Comparison of ENCODE assay signal across 8 mouse cellular contexts in the genomic region with DNA sequence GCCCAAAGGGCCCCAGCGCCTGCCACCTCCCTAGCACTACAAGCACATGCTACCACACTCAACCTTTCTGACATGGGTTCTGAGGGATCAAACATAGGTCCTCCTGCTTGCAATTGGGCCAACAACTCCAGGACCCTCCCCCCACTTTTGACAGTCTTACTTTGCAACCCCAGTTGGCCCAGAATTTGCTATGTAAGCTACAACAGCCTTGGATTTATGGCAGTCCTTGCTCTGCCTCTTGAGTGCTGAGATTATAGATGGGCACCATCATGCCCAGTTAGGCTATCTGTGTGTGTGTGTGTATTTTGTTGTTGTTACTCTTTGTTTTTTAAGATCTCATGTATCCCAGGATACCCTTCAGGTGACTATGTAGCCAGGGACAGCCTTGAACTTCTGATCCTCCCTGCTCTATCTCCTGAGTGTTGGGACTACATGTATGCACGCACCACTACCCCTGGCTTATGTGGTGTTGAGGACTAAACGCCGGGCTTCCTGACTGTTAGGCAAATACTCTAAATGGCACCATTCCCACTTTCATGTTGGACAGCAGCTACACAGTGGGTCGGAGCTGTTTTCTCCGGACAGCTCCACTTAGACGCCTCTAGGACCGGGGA. TPM values are rescaled to one million over a fixed set of nuclear protein-coding genes. Genes with fewer than 3 reads are reported as not detected.
DNase-seq lines count a peak whose midpoint lies in the region; ATAC-seq lines count a peak whose summit lies in the region.

No protein-coding gene starts in this region.

- H3K4me3 ChIP-seq in kidney, embryonic 14.5 days (ENCODE audit: low read length) = peak overlapping the region; percentile 54
- H3K4me3 ChIP-seq in hindbrain, embryonic 15.5 days = peak overlapping the region; percentile 50
- peak overlapping the region; percentile 59 for H3K4me3 ChIP-seq in midbrain, embryonic 13.5 days (replicated peaks)

- 19% methylated on average over 8 of the region's 8 CpGs for WGBS in kidney, embryonic 14.5 days
- WGBS in hindbrain, embryonic 15.5 days = 20% methylated on average over 8 of the region's 8 CpGs
- WGBS in midbrain, embryonic 13.5 days = 21% methylated on average over 8 of the region's 8 CpGs

- peak overlapping the region; percentile 86 for H3K27ac ChIP-seq in kidney, embryonic 14.5 days (ENCODE audit: low read depth, low read length)
- peak overlapping the region; percentile 69 for H3K27ac ChIP-seq in hindbrain, embryonic 15.5 days (replicated peaks)
- peak overlapping the region; percentile 27; the same call in 1 of the 2 replicates for H3K27ac ChIP-seq in midbrain, embryonic 13.5 days

- peaks cover 67% of the 10 kb centered on the region for H3K4me1 ChIP-seq in kidney, embryonic 14.5 days (ENCODE audit: control insufficient read depth, insufficient read depth, low read length)
- peaks cover 49% of the 10 kb centered on the region for H3K4me1 ChIP-seq in hindbrain, embryonic 15.5 days (replicated peaks)
- peaks cover 40% of the 10 kb centered on the region for H3K4me1 ChIP-seq in midbrain, embryonic 13.5 days (replicated peaks)

- DNase-seq in kidney, postnatal 14 days = no peak
- DNase-seq in right cerebral cortex, adult 2 months (ENCODE audit: low spot score in 2 of 2) = no peak
- no peak for DNase-seq in thymus, postnatal 10 days (ENCODE audit: low spot score in 2 of 2)
- no peak for DNase-seq in urinary bladder, postnatal 36 days (ENCODE audit: low spot score in 2 of 2)

- peak overlapping the region; percentile 34; the same call in 1 of the 2 replicates for H3K9ac ChIP-seq in kidney, embryonic 14.5 days (ENCODE audit: low read depth, low read length)
- H3K9ac ChIP-seq in hindbrain, embryonic 15.5 days = peak overlapping the region; percentile 51
- H3K9ac ChIP-seq in midbrain, embryonic 13.5 days (replicated peaks) = peak overlapping the region; percentile 73

- H3K9me3 ChIP-seq in kidney, embryonic 14.5 days (ENCODE audit: control insufficient read depth, low read length) = no peaks in the 10 kb centered on the region
- no peaks in the 10 kb centered on the region for H3K9me3 ChIP-seq in hindbrain, embryonic 15.5 days
- H3K9me3 ChIP-seq in midbrain, embryonic 13.5 days = no peaks in the 10 kb centered on the region

- no peak for ATAC-seq in kidney, embryonic 14.5 days (ENCODE audit: low FRiP score, low TSS enrichment)
- ATAC-seq in common myeloid progenitor, adult 5-6 weeks (replicated peaks; ENCODE audit: low read depth, poor library complexity, severe bottlenecking) = peak; percentile 4; the same call in 1 of the 2 replicates
- ATAC-seq in hindbrain, embryonic 15.5 days (ENCODE audit: low FRiP score, low read depth) = no peak; the same call in 1 of the 2 replicates
- ATAC-seq in midbrain, embryonic 13.5 days = peak; percentile 46; the same call in 1 of the 2 replicates

- H3K4me2 ChIP-seq in kidney, embryonic 14.5 days (replicated peaks; ENCODE audit: low read depth, low read length) = peak overlapping the region; percentile 76
- peak overlapping the region; percentile 66 for H3K4me2 ChIP-seq in hindbrain, embryonic 15.5 days
- H3K4me2 ChIP-seq in midbrain, embryonic 13.5 days (replicated peaks) = peak overlapping the region; percentile 88

- no peaks in the 10 kb centered on the region for H3K27me3 ChIP-seq in kidney, embryonic 14.5 days (ENCODE audit: control insufficient read depth, insufficient read depth, low read length)
- H3K27me3 ChIP-seq in hindbrain, embryonic 15.5 days = no peaks in the 10 kb centered on the region
- no peaks in the 10 kb centered on the region for H3K27me3 ChIP-seq in midbrain, embryonic 13.5 days

- no peaks in the 10 kb centered on the region for H3K36me3 ChIP-seq in kidney, embryonic 14.5 days (ENCODE audit: control insufficient read depth, insufficient read depth, low read length)
- no peaks in the 10 kb centered on the region for H3K36me3 ChIP-seq in hindbrain, embryonic 15.5 days
- H3K36me3 ChIP-seq in midbrain, embryonic 13.5 days = no peaks in the 10 kb centered on the region

RNA-seq across cellular contexts. Expression of a gene that starts 2.4 kb away (rescaled TPM):
- 2.7 and 3.1 TPM in 2 replicates for polyA plus RNA-seq in kidney, embryonic 14.5 days (2014; fragmentation: Nextera tagmentation; extraction: Ambion mirVana)
- total RNA-seq in common myeloid progenitor, adult 5-6 weeks (2017) = 4.9 and 5.4 TPM in 2 replicates
- 2.6 and 2.9 TPM in 2 replicates for polyA plus RNA-seq in hindbrain, embryonic 15.5 days (2015; fragmentation: Nextera tagmentation; extraction: Ambion mirVana)
- 1.7 TPM in 2 replicates for polyA plus RNA-seq in midbrain, embryonic 13.5 days (2015; fragmentation: Nextera tagmentation; extraction: Ambion mirVana)

RNA-seq across cellular contexts. Expression of a gene that starts 25.2 kb away (rescaled TPM):
- 0.47 and 0.77 TPM in 2 replicates for polyA plus RNA-seq in kidney, embryonic 14.5 days (2014; fragmentation: Nextera tagmentation; extraction: Ambion mirVana)
- total RNA-seq in common myeloid progenitor, adult 5-6 weeks (2017) = 0.53 and 1.6 TPM in 2 replicates
- 0.22 and 0.43 TPM in 2 replicates for polyA plus RNA-seq in hindbrain, embryonic 15.5 days (2015; fragmentation: Nextera tagmentation; extraction: Ambion mirVana)
- polyA plus RNA-seq in midbrain, embryonic 13.5 days (2015; fragmentation: Nextera tagmentation; extraction: Ambion mirVana) = 0.13 TPM in 1 of 2 replicates, not detected in the other

RNA-seq across cellular contexts. Expression of a gene that starts 27.5 kb away (rescaled TPM):
- not detected in 2 replicates for polyA plus RNA-seq in kidney, embryonic 14.5 days (2014; fragmentation: Nextera tagmentation; extraction: Ambion mirVana)
- total RNA-seq in common myeloid progenitor, adult 5-6 weeks (2017) = not detected in 2 replicates
- not detected in 2 replicates for polyA plus RNA-seq in hindbrain, embryonic 15.5 days (2015; fragmentation: Nextera tagmentation; extraction: Ambion mirVana)
- not detected in 2 replicates for polyA plus RNA-seq in midbrain, embryonic 13.5 days (2015; fragmentation: Nextera tagmentation; extraction: Ambion mirVana)

RNA-seq across cellular contexts. Expression of a gene that starts 28.7 kb away (rescaled TPM):
- 105 and 119 TPM in 2 replicates for polyA plus RNA-seq in kidney, embryonic 14.5 days (2014; fragmentation: Nextera tagmentation; extraction: Ambion mirVana)
- 10.9 and 17.8 TPM in 2 replicates for total RNA-seq in common myeloid progenitor, adult 5-6 weeks (2017)
- polyA plus RNA-seq in hindbrain, embryonic 15.5 days (2015; fragmentation: Nextera tagmentation; extraction: Ambion mirVana) = 91.9 and 98.8 TPM in 2 replicates
- 120 and 131 TPM in 2 replicates for polyA plus RNA-seq in midbrain, embryonic 13.5 days (2015; fragmentation: Nextera tagmentation; extraction: Ambion mirVana)

RNA-seq across cellular contexts. Expression of a gene that starts 43.1 kb away (rescaled TPM):
- polyA plus RNA-seq in kidney, embryonic 14.5 days (2014; fragmentation: Nextera tagmentation; extraction: Ambion mirVana) = 2.6 and 3.4 TPM in 2 replicates
- not detected in 2 replicates for total RNA-seq in common myeloid progenitor, adult 5-6 weeks (2017)
- polyA plus RNA-seq in hindbrain, embryonic 15.5 days (2015; fragmentation: Nextera tagmentation; extraction: Ambion mirVana) = 7.6 and 8.6 TPM in 2 replicates
- 6.0 and 7.5 TPM in 2 replicates for polyA plus RNA-seq in midbrain, embryonic 13.5 days (2015; fragmentation: Nextera tagmentation; extraction: Ambion mirVana)

Comparison
In these comparisons a context has a peak if more than half of its experiments do, and no peak if none do; other contexts are left out.
1. ATAC-seq: peak in common myeloid progenitor, adult 5-6 weeks (single experiment) and midbrain, embryonic 13.5 days (single experiment); none in kidney, embryonic 14.5 days (single experiment) and hindbrain, embryonic 15.5 days (single experiment).
2. H3K27ac ChIP-seq: peak in every context shown above with its lines; median percentile 86 in kidney, embryonic 14.5 days; 69 in hindbrain, embryonic 15.5 days; 27 in midbrain, embryonic 13.5 days.
3. Peak in every context shown above with its lines, with median percentiles within 50 percentile points of each other: H3K4me2 ChIP-seq, H3K4me3 ChIP-seq and H3K9ac ChIP-seq.